Mouse (Mus musculus) myocyte (in vitro differentiated cells): ENCODE results near the gene Gm20388.

Source experiments
- CEBPB ChIP-seq: IDR thresholded peaks from 2 replicates; pipeline ENCODE4 v1.6.1; 2011; ENCODE audit warnings: mild to moderate bottlenecking, moderate library complexity; ENCODE audit not compliant: poor library complexity, insufficient read depth, severe bottlenecking
- MYOD1 ChIP-seq, 3 experiments: IDR thresholded peaks; one replicate each; pipeline ENCODE4 v1.6.1; 2011; ENCODE audit warnings: control low read depth in 2 of 3, low read depth in 2 of 3, mild to moderate bottlenecking in 2 of 3, moderate library complexity in 1 of 3; ENCODE audit not compliant: insufficient read length in 2 of 3, control insufficient read depth in 1 of 3
- MYOG ChIP-seq, 3 experiments: IDR thresholded peaks; one replicate each; pipeline ENCODE4 v1.6.1; 2011; ENCODE audit warnings: control low read depth in 2 of 3, low read depth in 2 of 3, mild to moderate bottlenecking in 2 of 3; ENCODE audit not compliant: insufficient read length in 2 of 3, control insufficient read depth in 1 of 3, insufficient read depth in 1 of 3
- POLR2A ChIP-seq: IDR thresholded peaks from one replicate; pipeline ENCODE4 v1.6.1; 2011; ENCODE audit warnings: low read depth, mild to moderate bottlenecking, control low read depth, moderate library complexity; ENCODE audit not compliant: insufficient read length

DNA sequence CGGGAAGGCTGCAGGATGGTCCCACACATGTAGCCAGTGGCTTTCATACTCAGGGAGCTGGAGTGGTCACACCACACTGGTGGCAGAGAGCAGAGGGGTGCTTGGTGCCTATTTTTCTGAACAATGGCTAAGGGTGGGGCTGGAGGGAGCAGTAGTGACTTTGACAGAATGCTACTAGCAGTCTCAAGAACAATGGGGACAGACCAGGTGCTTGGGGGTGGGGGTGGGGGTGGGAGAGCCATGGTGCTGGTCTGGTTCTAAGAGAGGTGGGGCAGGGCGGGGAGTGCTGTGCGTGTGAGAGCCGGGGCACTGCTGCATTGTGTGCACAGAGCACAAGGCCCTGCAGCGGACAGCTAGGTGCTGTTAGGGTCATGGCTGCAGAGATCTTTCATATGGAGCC is 1971.3 kb downstream of the Gm20388 start:
- no peak for TF ChIP-seq CEBPB
- no peak for TF ChIP-seq MYOD1 (IDR thresholded peaks at IDR 0.05; ENCODE audit: control insufficient read depth in 1 of 3, insufficient read length in 2 of 3, low read depth in 2 of 3)
- TF ChIP-seq POLR2A: no peak
- TF ChIP-seq MYOG (IDR thresholded peaks at IDR 0.05; ENCODE audit: control insufficient read depth in 1 of 3, insufficient read depth in 1 of 3, insufficient read length in 2 of 3, low read depth in 2 of 3): no peak
